Mouse (Mus musculus) kidney, postnatal 25 days (tissue): ENCODE data around the gene Il17rb.

Source experiments
- DNase-seq, 2 experiments: peaks; one replicate each; pipeline ENCODE4 v3.0.0; 2021; ENCODE audit warnings: mixed read lengths in 2 of 2

The Il17rb gene

GRCm38 (mm10) chr14:30008733-30009575 is at the start of gene Il17rb, which contains the start of gene Chdh:
Il17rb (minus strand) TSS chr14:30008896.
Chdh (plus strand) TSS chr14:30009023.
- DNase-seq: peak; percentile 89 to 95

DNA sequence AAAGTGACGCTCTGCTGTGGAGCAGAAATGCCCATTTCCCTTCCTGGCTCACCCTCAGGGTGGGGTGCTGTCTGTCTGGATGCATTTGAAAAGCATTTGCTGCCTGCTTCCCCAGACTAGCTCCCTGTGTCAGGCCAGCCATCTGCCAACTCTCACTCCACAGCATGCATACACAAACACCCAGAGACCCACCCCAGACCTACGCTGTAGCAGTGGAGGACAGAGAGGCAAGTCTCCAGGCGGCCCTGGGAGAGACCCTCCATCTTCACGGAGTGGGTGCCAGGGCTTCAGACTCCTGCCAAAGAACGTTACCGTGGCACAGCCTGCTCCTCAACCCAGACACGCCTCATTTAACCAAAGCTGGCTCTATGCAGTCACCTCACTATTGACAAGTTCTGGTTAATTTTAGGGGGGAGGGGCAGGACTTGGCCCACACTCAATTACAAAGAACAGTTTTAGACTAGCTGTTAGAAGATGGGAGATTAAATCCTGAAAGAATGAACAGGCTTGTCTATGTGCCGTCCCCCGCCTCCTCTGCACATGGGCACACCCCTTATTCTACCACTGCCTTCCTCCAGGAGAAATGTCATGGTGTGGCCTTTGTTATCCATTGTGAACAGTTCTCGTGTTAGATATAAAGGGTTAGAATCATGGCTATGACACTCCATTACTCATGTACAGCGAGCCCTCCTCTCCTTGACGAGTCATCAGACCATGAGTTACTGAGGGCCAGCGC is 47.5 kb upstream of the Il17rb start:
- DNase-seq: peak; percentile 27 to 64

DNA sequence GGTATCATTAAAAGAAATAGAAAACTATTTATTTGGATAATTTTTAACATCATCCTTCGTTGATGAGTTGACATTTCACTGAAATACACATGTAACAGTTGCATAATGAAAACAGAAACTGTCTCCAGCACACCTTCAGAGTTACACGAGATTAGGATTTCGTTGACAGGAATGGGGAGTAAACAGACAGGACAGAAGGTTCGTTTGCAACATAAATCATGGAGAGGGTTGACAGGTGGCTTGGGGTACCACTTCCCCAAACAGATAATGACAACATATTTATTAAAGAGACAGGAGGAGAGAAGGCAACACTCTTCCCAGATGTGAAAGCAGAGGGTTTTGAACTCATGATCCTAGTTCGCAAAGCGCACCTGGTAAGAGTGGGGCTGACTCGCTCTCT is 46.2 kb upstream of the Il17rb start:
- peak in 1 of 2 experiments; percentile 16 for DNase-seq

GRCm38 (mm10) chr14:30050280-30050679 is 41.6 kb upstream of the Il17rb start:
- DNase-seq: no peak

GRCm38 (mm10) chr14:30048049-30048448 is 39.4 kb upstream of the Il17rb start:
- DNase-seq: no peak

- DNase-seq: peak; percentile 40 to 72
These were observed 38.3 kb upstream of the Il17rb start for GRCm38 (mm10) chr14:30046976-30047375.

DNA sequence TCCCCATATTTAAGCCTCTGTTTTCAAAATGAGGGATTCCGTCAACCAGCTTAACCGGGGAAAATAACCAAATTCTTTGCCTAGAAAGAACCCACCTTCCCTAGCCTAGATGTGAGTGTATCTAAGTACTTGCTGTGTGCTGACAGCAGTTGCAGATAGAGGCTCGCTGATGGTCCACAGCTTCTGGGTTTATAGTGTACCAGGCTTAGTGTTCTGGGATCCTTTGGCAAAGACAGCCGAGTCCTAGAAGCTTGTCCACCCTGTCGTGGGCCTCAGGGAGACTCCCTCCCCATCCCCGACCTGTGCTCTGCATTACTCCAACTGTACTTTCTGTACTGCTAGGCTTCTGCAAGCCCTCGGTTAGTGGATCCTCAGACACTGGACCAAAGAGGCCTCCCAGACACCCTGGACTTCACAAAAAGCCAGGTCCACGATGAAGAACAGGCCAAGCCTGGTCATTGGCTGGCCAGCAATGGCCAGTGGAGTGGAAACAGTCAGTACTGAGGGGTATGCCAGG is 37.1 kb upstream of the Il17rb start:
- peak in 1 of 2 experiments; percentile 35 for DNase-seq

DNA sequence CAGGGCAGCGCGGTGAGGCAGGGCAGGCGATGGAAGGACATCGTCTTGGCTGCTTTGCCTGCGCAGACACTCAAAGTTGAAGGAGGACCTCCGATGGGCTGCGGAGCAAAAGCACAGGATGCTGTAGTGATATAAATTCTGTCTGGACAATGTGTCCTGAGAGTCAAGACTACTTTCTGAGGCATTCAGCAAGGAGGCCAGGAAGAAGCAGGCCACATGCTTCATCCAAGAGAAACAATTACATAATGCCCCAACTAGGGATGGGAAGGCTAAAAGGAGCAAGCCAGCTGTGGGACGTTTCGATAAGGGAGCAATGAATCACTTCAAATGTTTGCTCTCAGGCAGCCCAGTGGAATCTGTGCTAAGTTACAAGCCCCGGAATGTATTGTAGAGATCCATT is 36.5 kb upstream of the Il17rb start:
- peak in 1 of 2 experiments; percentile 42 for DNase-seq

DNA sequence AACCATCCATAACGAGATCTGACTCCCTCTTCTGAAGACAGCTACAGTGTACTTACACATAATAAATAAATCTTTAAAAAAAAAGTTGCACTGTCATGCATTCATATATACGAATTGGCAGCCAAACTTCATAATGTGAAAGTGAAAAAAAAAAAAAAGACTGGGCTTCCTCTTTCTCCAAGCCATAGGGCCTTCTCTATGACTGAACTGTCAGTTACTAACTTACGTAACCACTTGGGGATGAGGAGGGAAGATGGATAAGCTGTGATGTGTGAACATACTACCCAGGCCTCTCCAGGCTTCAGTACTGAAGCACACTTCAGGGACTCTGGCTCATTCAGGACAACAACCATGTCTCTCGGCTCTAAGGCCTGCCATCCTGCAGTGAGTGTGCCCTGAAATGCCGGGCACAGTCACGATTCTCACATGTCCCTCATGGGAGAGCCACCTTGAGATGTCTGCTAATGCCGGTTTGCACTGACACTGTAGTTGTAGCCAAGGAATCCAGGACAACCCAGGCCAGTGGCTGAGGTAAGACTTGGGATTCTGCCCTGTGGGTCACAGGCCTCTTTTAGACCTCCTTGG is 34.8 kb upstream of the Il17rb start:
- peak in 1 of 2 experiments; percentile 31 for DNase-seq

DNA sequence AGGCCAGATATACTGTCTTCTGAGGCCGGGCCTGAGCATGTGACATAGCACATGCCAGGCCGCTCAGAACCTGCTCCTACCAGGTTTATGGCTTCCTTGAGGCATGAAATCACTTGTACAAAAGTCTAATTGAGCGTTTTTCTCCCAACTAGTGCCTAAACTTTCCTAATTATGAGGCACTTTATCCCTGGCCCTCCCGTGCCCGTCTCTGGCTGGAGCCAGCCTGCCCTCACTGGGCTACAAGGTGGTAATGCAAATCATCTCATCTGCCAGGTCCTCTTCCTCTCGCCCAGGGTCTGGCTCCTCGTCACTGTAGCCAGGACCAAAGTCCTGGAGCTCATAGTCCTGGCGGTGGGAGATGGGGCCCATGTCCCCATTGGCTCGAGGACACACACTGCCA is 33.1 kb upstream of the Il17rb start:
- peak in 1 of 2 experiments; percentile 57 for DNase-seq

- DNase-seq: peak in 1 of 2 experiments; percentile 7
These were observed 30.7 kb upstream of the Il17rb start for GRCm38 (mm10) chr14:30039413-30039812.

DNA sequence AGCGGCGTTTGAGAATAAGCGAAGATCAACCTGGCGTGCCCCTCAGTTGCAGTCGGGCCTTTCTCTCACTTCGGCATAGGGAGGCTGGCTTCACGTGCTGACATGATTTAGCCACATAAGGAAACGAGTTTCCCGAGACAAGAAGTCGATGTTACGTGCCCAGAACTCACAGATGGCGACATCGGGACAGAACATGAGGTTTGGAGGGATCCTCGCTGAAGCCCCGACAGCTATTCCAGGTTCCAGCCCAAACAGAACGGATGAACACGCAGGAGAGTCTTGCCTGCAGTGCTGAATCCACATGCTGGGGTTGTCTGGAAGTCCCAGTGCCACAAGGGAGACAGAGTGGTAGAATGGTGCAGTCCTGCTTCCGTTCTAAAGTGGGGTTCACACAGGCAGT is 29.7 kb upstream of the Il17rb start:
- DNase-seq: peak in 1 of 2 experiments; percentile 27

- peak in 1 of 2 experiments; percentile 32 for DNase-seq
These were observed 24.7 kb upstream of the Il17rb start for GRCm38 (mm10) chr14:30033405-30033804.

DNA sequence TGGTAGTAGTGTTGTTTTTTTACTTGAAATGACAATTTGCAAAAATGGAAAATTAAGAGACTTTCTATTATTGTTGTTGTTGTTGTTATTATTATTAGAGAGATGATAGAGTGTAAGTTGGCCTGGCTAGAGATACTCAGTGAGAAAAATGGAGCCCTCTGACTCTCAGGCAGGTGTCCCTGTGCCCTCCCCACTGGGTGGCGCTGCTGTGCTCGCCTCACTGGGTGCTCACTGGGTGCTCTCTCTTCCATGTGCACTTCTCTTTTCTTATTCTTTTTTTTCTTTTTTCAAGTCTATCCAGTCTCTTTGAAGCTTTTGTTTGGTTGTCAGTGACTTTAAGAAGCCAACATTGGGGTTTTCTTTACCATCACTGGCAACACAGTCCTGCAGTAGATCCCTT is 18.7 kb upstream of the Il17rb start:
- peak; percentile 55 to 66 for DNase-seq

- no peak for DNase-seq
These were observed 15.7 kb upstream of the Il17rb start for GRCm38 (mm10) chr14:30024387-30024786.

DNA sequence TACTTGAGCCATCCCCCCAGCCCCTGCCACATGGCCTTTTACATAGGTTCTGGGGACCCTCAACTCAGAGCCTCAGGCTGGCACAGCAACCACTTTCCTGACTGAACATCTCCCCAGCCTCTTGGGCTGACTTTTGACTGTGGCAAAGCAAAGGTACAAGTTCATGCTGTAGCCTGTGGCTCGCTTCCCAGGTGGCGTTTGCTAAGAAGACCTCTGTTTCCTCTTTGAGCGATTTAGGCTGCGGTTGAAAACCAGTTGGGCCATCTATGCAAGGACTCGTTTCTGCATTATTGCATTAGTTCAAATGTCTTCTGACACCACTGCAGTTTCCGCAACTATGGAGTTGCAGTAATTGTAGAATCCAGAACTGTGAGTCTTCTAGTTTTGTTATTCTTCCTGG is 13.8 kb upstream of the Il17rb start:
- DNase-seq: peak in 1 of 2 experiments; percentile 41

- DNase-seq: no peak
These were observed 11.3 kb upstream of the Il17rb start for GRCm38 (mm10) chr14:30019792-30020575.

- DNase-seq: peak; percentile 73 to 84
These were observed 10.7 kb upstream of the Il17rb start for GRCm38 (mm10) chr14:30019375-30019774.

DNA sequence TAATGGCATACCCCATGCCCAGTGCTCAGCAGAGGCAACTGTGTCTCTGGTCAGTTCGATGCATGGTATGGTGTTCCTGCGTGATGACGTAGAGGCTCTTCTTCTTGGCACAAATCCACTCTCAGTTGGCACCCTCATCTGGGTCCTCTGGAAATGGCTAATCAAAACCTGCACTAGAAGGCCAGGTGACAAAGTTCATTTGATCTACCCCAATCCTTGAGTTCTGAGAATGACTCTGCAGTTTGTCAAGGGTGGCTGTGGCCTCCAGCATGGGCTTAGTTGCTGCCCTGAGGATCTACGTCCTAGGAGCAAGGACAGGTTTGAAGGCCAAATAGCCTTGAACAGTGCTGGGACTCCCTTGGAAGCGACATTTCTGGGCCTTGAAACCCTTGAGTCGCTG is 10.2 kb upstream of the Il17rb start:
- DNase-seq: peak; percentile 28 to 60

DNA sequence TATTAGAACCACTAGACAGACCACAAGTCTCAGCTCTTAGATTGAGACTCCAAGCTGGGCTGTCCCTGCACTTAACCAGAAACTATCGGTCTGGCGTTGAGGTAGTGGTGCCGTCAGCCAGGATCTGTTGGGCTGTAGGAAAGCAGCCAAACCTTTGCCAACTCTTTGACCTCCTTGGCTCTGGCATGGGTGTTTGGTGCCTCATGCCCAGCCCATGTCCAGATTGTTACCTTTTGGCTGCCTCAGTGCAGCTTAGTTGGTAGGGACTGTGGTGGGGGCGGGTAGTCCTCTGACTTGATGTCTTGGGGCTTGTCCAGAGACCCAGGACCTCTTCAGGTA is 9.7 kb upstream of the Il17rb start:
- DNase-seq: peak; percentile 35 to 75

DNA sequence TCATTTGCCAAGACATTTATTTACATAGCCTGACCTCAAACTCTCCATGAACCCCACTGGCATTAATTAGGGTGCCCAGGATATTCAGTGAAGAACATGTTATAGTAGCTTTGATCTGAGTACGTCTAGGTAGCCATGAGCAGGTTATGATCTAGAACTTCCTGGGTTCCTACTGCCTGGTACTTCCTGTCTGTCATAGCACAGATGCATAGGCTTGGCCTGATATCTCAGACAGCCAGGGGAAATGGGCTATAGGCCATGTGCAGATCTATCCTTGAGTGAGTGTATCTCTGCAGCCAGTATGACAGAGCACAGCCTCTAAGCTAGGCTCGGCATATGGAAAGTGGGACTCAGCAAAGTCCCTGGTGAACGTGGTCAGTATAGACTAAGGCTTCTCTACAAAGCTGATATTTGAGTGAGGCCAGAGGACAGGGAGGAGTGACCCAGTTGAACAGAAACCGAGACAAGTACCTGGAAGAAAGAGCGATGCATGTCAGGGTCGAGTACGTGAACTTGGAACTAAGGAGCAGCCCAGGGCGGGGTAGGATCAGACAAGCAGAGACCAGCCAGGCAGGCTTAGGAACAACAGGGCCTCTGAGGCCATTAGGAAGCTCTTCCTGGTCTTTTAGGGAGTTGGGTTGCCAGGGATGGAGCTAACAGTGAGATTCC is 9.2 kb upstream of the Il17rb start:
- DNase-seq: peak; percentile 48 to 80

GRCm38 (mm10) chr14:30016666-30017065 is 8.0 kb upstream of the Il17rb start:
- DNase-seq: no peak
